Mouse (Mus musculus) kidney, adult 9 months (tissue): Measurements from ENCODE around the gene Bag6.

Experiments
- DNase-seq: peaks from one replicate; pipeline ENCODE4 v3.0.0; 2022

The Bag6 gene

DNA sequence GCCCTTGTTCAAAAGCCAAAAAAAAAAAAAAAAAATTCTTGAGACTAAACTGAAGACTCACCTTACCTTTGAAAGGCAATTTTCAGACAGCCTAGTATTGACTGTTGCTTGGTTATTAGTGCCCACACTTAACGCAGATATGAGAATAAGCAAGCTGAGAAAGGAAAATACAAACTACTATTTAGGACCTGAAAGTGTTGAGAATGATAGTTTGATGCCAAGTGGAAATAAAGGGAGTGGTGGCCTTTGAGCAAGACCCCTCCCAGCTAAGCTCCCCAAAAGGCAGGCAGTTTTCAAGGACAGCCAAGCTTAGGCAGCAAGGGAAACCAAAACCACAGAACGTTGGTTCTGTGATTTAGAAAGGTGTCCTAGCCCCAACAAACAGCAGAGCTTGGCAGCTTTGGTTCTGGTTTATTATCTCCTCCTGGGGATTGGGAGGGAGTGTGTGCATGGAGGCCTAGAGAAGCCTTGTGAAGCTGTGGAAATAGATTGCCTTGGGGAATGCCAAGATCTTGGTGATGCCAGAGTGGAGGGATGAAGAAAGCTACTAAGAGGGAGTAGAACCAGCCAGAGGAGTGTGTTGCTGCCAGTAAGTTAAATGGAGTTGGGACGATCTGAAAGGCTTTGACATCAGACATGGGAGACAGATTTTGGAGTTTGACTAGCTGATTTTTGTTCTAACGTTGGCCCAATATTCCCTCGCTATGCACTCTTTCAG, 13.1 kb downstream of the Bag6 start:
- no peak for DNase-seq

DNA sequence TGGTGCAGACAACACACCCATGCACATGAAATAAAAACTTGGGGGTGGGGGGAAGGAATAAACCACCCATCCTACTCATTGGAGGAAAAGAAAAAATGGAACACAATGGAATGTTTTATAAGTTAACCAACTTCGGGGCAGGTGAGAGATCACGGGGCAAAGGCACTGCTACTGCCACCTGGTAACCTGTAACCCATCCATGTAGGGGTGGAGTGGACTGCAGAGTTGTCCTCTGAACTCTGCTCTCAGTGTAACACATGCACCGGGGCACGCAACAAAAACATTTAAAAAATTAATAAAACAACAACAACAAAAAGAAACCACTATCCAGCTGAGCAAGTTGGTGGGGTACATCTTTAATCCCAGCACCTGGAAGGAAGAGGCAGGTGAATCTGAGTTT, 17.1 kb downstream of the Bag6 start:
- DNase-seq: peak; percentile 62

DNA sequence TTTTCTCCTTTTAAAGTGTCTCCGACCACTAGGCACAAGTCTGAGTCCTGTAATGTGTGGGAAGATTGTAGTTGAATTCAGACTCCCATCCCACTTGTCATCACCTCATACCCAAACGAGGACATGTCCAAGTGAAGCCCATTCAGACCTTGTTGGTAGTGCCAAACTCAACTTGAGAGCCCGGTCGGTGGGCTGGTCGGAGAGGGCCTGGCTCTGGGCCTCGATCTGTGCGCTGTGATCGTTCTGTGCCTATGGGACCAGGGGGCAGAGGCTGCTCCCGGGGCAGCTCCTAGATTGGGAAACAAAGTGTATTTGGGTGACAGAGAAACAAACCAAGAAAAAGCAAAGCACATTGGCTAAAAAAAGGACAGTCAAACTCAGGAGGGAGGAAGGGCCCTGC, 18.1 kb downstream of the Bag6 start:
- DNase-seq: no peak

DNA sequence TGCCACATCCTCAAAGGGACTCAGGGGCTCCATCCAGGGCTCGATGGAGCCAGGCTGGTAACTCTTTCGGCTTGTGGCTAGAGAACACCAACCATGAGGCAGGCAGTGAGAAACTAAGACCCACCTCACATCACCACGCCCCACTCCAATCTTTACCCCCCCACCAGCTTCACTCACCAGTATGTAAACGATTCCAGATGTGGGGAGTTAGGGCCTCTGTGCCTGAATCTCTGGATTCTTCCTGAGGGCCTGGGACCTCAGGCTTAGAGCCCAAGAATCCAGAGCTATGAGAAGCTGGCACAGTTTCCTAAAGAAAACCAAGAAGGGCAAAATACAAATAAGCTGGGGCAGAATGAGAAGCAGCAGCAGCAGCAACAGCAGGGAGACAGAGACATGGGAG, 19.0 kb downstream of the Bag6 start:
- no peak for DNase-seq

DNA sequence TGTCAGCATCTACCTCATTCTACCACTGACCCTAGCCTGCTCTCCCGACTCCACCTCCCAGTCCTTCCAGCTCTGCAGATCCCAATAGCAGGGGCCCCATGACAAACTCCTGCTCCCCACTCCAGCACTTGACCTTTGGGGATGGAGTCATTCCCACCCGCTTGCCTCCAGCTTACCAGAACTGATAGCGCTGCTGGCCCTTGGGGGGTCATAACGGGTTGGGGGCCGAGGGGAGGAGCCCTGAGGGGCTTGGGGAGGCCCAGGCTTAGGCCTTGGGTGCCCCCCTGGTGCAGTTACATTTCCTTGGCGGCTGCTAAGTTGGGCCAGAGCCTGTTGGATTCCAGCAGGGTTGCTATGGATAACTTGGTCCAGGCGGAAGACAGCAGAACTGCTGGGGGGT, 19.6 kb downstream of the Bag6 start:
- no peak for DNase-seq

DNA sequence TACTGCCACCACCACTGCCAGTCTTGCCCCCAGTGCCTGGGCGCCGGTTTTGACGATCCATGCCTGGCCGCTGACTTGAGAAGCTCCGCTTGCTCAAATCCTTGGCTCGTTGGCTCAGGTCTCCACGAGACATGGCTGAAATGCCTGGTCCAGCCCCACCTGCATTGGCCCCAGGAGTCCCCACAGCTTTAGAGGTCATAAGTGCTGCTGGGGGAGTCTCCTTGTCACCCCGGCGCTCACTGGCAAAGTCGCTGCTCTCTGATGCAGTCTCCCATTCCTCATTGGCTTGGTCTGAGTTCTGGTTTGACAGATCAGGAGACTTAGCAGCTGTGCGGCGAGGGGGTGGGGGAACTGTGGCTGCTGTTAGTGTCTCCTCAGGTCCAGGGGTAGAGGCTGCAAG, 20.5 kb downstream of the Bag6 start:
- no peak for DNase-seq

DNA sequence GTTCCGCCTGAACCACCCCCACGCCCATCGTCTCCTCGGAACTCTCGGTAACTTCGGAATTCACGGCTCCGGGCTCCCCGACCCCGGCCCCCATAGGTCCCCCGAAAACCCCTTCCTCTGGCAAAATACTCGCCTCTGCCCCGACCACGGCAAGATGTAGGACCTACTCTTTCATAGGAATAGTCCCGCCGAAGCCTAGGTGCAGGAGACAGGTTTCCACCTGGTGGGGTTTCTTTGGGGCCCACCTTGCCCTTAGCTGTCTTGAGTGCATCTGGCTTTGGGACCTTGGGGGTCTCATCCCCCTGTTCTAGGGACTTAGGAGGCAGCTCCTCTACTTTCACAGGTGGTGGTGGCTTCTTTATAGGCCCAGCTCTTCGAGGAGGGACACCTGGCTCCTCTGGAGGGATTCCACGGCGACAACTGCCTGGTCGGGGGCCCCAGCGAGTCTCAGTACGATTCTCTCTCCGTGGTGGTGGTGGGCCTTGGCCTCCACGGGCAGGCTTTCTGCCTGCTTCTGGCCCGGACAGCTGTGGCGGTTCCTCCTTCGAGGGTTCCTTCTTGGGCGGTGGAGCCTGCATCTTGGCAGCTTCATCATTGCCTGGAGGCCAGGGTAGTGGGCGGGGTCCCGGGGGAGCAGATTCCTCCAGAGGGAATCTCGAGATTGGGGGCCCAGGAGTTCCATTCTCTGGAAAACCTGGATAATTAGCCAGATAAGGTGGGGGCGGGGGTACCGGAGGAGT, 21.7 kb downstream of the Bag6 start:
- DNase-seq: no peak

DNA sequence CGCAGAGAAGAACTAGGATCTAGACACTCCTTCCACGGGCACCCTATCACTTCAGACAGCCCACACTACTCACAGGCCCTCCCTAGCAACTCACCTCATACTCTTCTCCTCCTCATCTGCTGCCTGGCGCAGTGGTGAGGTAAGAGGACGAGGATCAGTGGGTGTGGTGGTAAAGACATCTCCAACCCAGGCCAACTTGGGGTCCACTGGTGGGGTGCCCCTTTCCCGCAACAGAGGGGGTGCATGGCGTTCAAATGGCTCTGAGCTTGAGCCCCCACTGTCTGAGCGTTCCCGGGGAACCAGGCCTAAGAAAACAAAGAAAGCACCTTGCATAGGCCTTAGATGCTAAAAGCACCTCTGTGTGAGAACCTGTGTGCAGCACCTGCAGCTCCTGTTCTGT, 22.3 kb downstream of the Bag6 start:
- DNase-seq: no peak

DNA sequence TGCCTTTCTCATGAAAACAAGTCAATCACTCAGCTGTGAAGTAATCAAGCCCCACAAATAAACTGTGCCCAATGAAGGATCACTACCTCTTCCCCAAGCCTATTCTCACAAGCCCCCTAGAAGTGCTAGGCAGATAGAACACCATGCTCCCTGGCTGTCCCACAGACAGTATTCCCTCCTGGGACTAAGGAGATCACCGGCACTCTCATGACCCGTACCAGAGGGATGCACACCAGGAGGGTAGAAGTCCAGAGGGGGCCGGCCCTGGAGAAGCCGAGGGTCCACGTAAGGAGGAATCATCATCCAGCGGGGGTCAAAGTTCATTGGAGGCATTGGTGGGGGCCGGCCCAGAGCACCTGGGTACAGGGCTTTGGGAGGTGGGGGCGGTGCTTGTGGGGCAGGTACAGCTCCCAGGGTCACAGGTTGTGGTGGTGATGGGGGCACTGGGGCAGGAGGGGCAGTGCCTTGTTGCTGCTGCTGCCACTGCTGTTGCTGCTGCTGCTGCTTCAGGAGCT, 22.7 kb downstream of the Bag6 start:
- no peak for DNase-seq

DNA sequence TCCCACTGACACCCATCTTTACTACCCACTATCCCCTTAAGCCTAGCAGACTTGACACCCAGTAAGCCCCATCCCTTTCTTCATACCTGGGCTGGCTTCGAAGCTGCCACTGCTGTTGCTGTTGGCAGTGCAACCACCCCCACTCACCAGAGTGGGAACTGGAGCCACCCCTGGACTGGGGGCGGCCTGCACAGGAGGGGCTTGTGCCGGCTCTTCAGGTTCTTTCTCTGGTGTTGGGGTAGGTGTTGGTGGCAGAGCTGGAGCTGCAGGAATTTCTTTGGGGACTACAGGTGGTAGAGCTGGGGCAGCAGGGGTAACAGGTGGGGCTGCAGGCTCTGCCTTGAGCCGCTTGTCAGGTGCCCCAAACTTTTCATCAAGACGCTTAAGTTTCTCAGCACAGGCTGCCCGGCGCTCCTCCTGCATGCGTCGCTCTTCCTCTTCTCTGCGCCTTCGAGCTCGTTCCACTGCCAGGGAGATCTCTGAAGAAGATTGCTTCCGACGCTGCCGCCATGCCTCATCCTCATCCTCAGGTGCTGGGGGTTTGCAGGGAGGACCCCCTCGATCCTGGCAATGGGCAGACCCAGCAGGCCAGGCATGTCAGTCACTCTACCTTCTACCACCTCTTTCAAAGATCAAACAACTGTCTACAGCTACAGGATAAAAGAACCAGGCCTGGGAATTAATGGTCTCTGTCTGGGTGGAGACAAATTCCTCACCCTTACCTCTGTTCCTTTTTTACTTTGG, 24.0 kb downstream of the Bag6 start:
- no peak for DNase-seq

DNA sequence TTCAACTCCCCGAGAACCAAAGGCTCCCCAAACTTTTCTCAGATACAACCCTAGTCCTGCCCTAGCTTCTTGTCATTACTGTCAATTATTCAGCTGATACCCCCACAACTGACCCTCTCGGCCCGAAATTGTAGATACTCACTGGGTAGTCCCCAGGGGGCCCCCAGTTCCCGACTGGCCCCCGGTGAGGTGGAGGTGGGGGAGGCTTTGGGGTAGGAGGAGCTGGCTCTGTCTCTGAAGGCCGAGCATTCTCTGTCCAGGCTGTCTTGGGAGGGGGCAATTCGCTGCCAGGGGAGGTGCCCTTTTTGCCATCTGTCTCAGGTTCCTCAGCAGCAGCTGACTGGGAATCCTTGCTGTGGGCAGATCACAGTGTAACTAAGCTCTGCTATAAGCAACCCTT, 24.7 kb downstream of the Bag6 start:
- no peak for DNase-seq

DNA sequence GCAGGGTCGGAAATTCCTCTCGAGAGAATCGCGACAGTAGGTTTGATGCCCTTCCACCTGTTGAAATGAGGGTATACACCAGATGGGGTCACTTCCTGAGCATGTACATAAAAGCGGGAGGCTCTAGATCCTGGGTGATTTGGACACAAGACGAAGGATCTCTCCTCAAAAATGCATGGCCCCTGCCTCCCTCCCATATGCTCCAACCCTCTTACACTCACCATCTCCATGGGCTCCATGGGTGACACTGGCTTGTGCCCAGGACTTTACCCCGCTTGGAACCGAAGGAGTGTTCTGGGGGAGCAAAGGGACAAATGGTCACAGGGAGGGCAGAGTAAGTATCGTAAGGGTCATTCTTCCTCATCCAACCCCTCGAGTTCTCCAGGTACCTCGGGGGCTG, 26.4 kb downstream of the Bag6 start:
- DNase-seq: no peak

DNA sequence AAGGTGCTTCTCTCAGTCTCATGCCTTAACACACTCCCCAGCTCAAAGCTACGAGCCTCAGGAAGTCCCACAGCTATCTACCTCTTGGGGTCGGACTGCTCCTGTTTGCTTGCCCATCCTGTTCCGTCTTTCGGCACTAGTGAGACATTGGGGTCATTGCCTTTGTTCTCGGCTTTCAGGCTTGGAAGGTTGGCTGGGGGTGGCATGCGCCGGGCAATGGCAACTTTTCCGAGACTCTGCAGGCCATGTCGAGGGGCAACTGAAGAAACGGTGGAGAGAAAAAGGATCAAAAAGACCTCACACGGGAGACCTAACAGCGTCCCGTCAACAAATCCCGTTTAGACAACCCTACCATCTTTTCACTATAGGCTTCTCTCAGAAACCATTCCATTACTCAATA, 27.1 kb downstream of the Bag6 start:
- no peak for DNase-seq

DNA sequence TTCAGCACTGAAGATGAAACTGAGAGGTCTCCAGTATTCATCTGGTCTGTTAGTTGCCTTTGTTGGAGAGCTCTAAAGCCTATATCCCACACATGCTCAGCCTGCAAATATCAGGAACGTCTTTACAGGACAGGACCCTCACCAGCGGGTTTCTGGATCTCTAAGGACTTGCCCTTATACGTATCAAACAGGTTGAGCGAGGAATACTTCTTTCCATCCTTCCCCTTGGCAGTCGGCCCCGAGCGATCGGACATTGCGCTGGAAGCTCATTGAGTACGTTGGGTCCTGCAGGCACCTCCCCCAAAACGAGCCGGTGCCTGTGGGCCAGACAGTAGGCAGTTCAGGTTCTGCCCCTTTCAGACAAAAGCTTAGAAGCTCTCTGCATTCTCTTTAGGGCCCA, 27.8 kb downstream of the Bag6 start:
- DNase-seq: peak; percentile 66

DNA sequence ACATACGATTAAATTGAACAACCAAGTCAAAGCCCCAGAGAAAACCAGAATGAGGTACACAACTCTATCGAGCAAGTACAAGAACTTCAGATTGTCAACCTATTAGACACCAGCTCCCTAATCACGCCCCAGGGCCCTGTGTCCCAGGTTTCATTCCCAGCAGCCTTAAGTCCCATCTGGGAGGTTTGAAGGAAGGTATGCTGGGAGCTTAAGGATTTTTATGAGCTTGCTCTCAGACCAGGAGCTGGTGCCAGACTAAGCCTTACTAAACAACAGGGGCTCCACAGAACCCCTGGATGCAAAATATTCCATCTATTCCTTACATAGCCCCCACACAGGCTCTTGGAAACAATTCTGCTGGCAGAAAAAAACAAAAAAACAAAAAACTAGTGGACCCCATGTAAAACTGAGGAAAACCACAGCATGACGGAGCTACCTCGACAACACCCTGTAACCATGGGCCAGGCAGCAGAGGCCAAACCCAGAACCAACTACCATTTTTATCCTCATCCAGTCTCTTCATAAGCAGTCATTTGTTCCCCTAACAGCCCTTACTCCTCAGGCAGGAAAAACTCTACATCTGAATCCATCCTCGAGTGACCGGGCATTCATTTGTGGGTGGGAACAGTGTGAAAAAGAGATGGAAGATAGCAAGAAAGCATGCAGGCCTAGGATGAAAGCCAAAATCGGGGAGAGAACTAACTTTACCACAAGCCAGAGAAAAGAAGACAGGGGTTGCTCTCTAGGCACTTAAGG, 28.5 kb downstream of the Bag6 start:
- DNase-seq: peak; percentile 39

DNA sequence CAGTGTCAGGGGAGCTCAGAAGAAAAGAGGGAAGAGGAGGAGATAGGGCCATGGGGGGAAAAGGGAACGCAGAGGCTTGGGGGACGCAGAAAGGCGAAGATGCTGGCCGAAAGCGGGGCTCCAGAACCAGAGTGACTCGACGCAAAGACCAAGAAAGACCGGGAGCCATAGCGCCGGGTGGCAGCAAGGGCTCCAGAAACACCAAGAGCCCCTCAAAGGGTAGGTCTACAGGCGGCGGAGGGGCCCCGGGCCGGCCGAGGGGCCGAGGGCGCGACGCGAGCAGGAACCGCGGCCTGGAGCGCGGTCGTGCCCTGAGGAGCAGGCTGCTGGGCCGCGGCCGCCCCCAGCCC, 29.2 kb downstream of the Bag6 start:
- peak; percentile 49 for DNase-seq

DNA sequence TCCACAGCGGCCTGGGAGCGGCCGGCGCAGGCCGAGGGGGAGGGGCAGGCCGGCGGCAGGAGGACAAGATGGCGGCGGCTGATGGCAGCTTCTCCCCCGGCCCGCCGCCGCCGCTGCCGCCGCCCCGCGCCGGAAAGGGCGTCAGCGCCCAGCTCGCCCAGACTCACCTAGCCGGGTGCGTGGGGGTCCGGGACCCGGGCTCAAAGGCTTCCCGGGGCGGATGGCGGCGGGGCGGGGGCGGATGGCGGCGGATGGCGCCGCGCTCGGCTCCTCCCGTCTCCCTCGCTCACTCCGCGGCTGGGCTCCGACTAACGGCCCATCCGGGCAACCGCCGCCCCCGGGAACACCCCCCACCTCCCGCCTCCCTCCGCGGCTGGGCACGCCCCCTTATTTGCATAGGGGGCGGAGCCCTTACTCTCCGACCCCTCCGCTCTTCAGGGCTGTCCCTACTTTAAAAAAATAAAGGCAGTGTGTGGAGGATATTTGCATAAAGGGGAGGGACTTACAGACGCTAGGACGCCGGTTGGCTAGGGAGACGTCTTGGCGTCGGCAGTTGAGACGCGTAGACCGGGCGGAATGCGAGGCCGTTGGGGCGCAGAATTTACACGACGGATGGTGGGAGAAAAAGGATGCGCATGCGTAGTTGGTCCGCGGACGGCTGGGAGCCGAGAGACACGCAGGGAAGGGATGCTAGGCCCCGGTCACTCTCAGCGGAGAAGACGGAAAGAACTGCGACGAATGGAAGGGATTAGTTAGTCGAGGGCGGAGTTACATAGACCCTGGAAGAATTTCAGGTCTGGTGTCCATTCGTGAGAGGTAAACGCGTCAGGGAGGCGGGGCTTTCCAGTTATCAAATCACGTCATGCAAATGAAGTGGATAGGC, 29.8 kb downstream of the Bag6 start, which contains the start of gene Prrc2a:
Prrc2a (minus strand) TSS at position 330 of the 883 bp plus-strand sequence.
- DNase-seq: peak; percentile 99

DNA sequence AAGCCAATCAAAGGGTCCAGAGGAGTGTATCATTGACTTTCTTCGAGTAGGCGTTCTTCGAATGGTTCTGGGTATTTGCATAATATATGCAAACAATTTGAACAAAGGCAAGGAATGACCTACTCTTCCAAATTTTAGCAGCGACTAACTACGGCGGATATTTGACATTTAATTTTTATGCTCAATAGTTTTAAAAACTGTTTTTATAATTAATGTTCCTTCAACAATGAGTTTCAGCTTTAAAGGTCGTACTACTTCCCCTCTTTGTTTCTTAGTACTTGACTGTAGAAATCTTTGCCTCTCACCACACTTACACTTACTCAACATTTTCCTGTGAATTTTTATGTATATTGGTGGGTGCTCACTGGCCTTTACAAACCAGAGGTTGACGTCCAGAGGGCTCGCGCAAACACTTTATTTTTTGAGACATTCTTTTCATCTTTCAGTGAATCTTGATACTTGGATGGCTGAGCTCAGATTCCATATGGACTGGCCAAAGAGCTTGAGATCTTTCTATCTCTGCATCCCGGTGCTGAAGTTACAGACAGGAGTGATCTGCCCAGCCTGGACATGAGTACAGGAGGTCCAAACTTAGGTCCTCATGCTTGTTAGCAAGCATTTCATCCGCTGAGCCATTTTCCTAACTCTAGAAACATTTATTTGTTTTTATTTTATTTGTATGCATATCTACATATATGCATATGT, 30.6 kb downstream of the Bag6 start:
- DNase-seq: peak; percentile 40

DNA sequence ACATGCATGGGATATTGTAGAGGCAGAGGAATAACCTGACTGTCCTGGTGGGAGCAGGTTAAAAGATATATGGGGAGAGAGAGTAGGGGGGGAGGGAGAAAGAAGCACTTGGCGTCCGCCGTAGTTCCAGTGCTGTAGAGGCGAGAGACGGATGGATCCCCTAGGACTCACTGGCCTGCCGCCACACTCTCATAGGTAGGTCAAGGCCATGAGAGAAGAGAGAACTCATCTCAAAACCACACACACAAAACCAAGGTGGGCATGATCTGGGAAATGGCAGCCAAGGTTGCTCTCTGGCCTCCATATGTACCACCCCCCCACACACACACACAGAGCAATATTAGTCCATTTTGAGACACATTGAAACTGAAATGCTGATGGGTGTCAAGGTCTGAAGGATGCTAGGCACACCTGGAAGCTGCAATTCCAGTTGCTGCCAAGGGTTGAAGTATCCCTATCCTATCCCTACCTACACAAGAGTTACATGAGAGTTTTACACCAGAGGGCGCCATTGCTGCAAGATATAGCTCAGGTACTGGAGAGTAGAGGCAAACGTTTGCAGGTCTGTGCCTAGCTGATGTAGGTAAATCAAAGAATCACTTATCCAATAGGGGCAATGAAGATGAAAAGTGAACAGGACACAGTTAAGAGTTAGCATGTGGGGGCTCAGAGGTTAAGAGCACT, 31.5 kb downstream of the Bag6 start:
- peak; percentile 88 for DNase-seq

DNA sequence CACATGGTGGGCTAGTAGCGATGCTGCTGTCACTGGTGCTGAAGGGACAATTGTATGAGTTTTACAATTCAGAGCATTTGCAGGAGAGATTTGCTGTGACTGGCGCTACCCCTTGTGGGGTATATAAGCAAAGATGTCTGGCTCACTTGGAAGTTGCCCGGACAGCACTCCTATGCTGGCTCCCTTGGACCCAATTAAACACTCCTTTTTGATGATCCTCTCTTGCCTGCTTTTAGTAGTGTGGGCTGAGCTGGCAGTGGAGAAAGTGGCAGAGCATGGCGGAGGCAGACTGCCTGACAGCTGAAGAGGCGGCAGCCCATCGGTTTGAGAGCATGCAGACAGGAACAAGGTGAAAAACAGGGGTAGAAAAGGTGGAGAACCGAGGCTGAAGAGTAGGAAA, 32.8 kb downstream of the Bag6 start:
- DNase-seq: no peak
